Mouse (Mus musculus) midbrain, postnatal 0 days (tissue): ENCODE measurements around the gene Olfr798. TPM values are rescaled to one million over a fixed set of nuclear protein-coding genes. Genes with fewer than 3 reads are reported as not detected.
A peak's percentile ranks its signal among the peaks of the same experiment; 100 is the strongest.

ENCODE experiments used
- ATAC-seq: fragments of 200-750 bp; cut with Nextera tagmentation; 2 replicates; pipeline ENCODE4 v1.8.0; 2017; ENCODE audit warnings: moderate number of reproducible peaks, mild to moderate bottlenecking, moderate TSS enrichment, moderate library complexity; ENCODE audit not compliant: low FRiP score
- DNase-seq: peaks from one replicate; pipeline ENCODE4 v3.0.0-alpha.2; 2015; ENCODE audit warnings: low spot score
- H3K27ac ChIP-seq: fragments of 300-500 bp; sonication (generic); 2 replicates; pipeline ENCODE4 v1.5.1; 2014; ENCODE audit warnings: low read depth, mild to moderate bottlenecking, low read length, mixed read lengths
- H3K27me3 ChIP-seq: fragments of 300-500 bp; sonication (generic); 2 replicates; pipeline ENCODE4 v1.6.1; 2014; ENCODE audit warnings: low read length, control low read depth, mixed read lengths; ENCODE audit not compliant: insufficient read depth
- H3K36me3 ChIP-seq: fragments of 300-500 bp; sonication (generic); 2 replicates; pipeline ENCODE4 v1.6.1; 2014; ENCODE audit warnings: low read length, control low read depth, mixed read lengths; ENCODE audit not compliant: insufficient read depth
- H3K4me1 ChIP-seq: fragments of 300-500 bp; sonication (generic); 2 replicates; pipeline ENCODE4 v1.6.1; 2014; ENCODE audit warnings: mild to moderate bottlenecking, control low read depth, antibody characterized with exemption, low read length, mixed read lengths; ENCODE audit not compliant: insufficient read depth
- H3K4me2 ChIP-seq: fragments of 300-500 bp; sonication (generic); 2 replicates; pipeline ENCODE4 v1.6.1; 2014; ENCODE audit warnings: low read depth, mild to moderate bottlenecking, low read length, mixed read lengths; ENCODE audit not compliant: poor library complexity, severe bottlenecking
- H3K4me3 ChIP-seq: fragments of 300-500 bp; sonication (generic); 2 replicates; pipeline ENCODE4 v1.5.1; 2014; ENCODE audit warnings: low read depth, mild to moderate bottlenecking, low read length, moderate library complexity
- H3K9ac ChIP-seq: fragments of 300-500 bp; sonication (generic); replicated peaks from 2 replicates; pipeline ENCODE4 v1.6.1; 2014; ENCODE audit warnings: mild to moderate bottlenecking, low read length, moderate library complexity, mixed read lengths; ENCODE audit not compliant: poor library complexity, severe bottlenecking
- H3K9me3 ChIP-seq: fragments of 300-500 bp; sonication (generic); 2 replicates; pipeline ENCODE4 v1.6.1; 2016; ENCODE audit warnings: low read length, control low read depth
- CTCF ChIP-seq: IDR thresholded peaks from 2 replicates; pipeline ENCODE4 v1.5.1; 2016; ENCODE audit warnings: antibody characterized with exemption, mild to moderate bottlenecking
- WGBS: fragments of 180-500 bp; shearing (Covaris S2); extraction: QIAGEN DNeasy Blood & Tissue Kit; methylation state at CpG from one replicate; pipeline ENCODE4 v1.1.7; 2014; 5-methylcytosine and 5-hydroxymethylcytosine counted together
- microRNA-seq: library from miRNA; unstranded; fragments of <30 nt; microRNA quantifications from one replicate; pipeline ENCODE4, GENCODE M21; 2016; ENCODE audit warnings: borderline number of aligned reads
- polyA plus RNA-seq: library from polyadenylated mRNA; unstranded; fragments of >200 nt; fragmentation: Nextera tagmentation; extraction: Ambion mirVana; gene quantifications from 2 replicates; pipeline ENCODE4 v1.2.1, GENCODE M21; 2015
- total RNA-seq: library from RNA; depleted of rRNA; stranded (reverse); fragments of >200 nt; gene quantifications from 2 replicates; pipeline ENCODE4 v1.2.3, GENCODE M21; 2014; rRNA removed

Gene Olfr798
- total and polyA plus RNA-seq, 2 experiments from 2014 or later, result not detected

GRCm38 (mm10) chr10:129621724-129622123, 6.0 kb downstream of the Olfr798 start:
- Histone ChIP-seq H3K4me3 (no peak overlapping the region), H3K9me3 (no peaks in the 10 kb centered on the region), H3K27ac (no peak overlapping the region), H3K36me3 (no peaks in the 10 kb centered on the region), H3K4me2 (no peak overlapping the region), H3K4me1 (no peaks in the 10 kb centered on the region), H3K9ac (no peak overlapping the region), H3K27me3 (no peaks in the 10 kb centered on the region)
- TF ChIP-seq CTCF, result no peak
- ATAC-seq (no peak), DNase-seq (peak; percentile 19)
- WGBS, result 25% methylated on average over 1 of the region's 1 CpGs

- 95% methylated on average over 1 of the region's 1 CpGs for WGBS
- no peaks in the 10 kb centered on the region for H3K4me1 ChIP-seq
- H3K9me3 ChIP-seq, result no peaks in the 10 kb centered on the region
- H3K9ac ChIP-seq, result no peak within 1 kb of the TSS
- H3K27ac ChIP-seq, result no peak within 1 kb of the TSS
- no peaks in the 10 kb centered on the region for H3K27me3 ChIP-seq
- ATAC-seq (no peak), DNase-seq (no peak)
- H3K4me2 ChIP-seq, result no peak within 1 kb of the TSS
- no peak for TF ChIP-seq CTCF
- H3K36me3 ChIP-seq, result no peaks in the 10 kb centered on the region
- no peak within 1 kb of the TSS for H3K4me3 ChIP-seq
Measured at GRCm38 (mm10) chr10:129612470-129612869, 15.3 kb downstream of the Olfr798 start, which contains the start of gene Olfr796. Gene Olfr796, minus strand, starts transcription at chr10:129612570.

- DNase-seq, result peak; percentile 58
Measured at GRCm38 (mm10) chr10:129577066-129577465, 50.7 kb downstream of the Olfr798 start.

More at GRCm38 (mm10) chr10:129577066-129577465, 50.7 kb downstream of the Olfr798 start:
- Histone ChIP-seq H3K27ac (no peak overlapping the region), H3K27me3 (no peaks in the 10 kb centered on the region), H3K9ac (no peak overlapping the region), H3K9me3 (no peaks in the 10 kb centered on the region), H3K4me2 (no peak overlapping the region), H3K4me3 (no peak overlapping the region), H3K4me1 (no peaks in the 10 kb centered on the region), H3K36me3 (no peaks in the 10 kb centered on the region)
- ATAC-seq, result no peak
- 47% methylated on average over 1 of the region's 1 CpGs for WGBS
- TF ChIP-seq CTCF, result no peak

Small RNA genes lying within 50 kb of the gene (microRNA-seq; reads per million reads assigned to microRNA genes)
- gene Gm23252, result not detected

Other genes with a start within 250 kb of the Olfr798 start
- 0.66 and 0.82 TPM in 2 replicates for gene Olfr784, start 243.9 kb downstream of the Olfr798 start, total RNA-seq
- gene Olfr784, start 243.9 kb downstream of the Olfr798 start, polyA plus RNA-seq, result not detected in 2 replicates
- not detected in 2 replicates for gene Olfr785, start 222.5 kb downstream of the Olfr798 start, total RNA-seq
- gene Olfr785, start 222.5 kb downstream of the Olfr798 start, polyA plus RNA-seq, result not detected in 2 replicates
- not detected in 2 replicates for gene Olfr786, start 200.6 kb downstream of the Olfr798 start, total RNA-seq
- not detected in 2 replicates for gene Olfr786, start 200.6 kb downstream of the Olfr798 start, polyA plus RNA-seq
- gene Olfr787, start 166.1 kb downstream of the Olfr798 start, total RNA-seq, result not detected in 2 replicates
- not detected in 2 replicates for gene Olfr787, start 166.1 kb downstream of the Olfr798 start, polyA plus RNA-seq
- not detected in 2 replicates for gene Olfr788, start 156.9 kb downstream of the Olfr798 start, total RNA-seq
- gene Olfr788, start 156.9 kb downstream of the Olfr798 start, polyA plus RNA-seq, result not detected in 2 replicates
- not detected in 2 replicates for gene Olfr789, start 143.2 kb downstream of the Olfr798 start, total RNA-seq
- gene Olfr789, start 143.2 kb downstream of the Olfr798 start, polyA plus RNA-seq, result not detected in 2 replicates
- gene Olfr790, start 129.4 kb downstream of the Olfr798 start, total RNA-seq, result not detected in 2 replicates
- gene Olfr790, start 129.4 kb downstream of the Olfr798 start, polyA plus RNA-seq, result not detected in 2 replicates
- not detected in 2 replicates for gene Olfr791, start 106.1 kb downstream of the Olfr798 start, total RNA-seq
- not detected in 2 replicates for gene Olfr791, start 106.1 kb downstream of the Olfr798 start, polyA plus RNA-seq
- not detected in 2 replicates for gene Olfr792, start 88.8 kb downstream of the Olfr798 start, total RNA-seq
- not detected in 2 replicates for gene Olfr792, start 88.8 kb downstream of the Olfr798 start, polyA plus RNA-seq
- gene Olfr794, start 60.3 kb downstream of the Olfr798 start, total RNA-seq, result not detected in 2 replicates
- gene Olfr794, start 60.3 kb downstream of the Olfr798 start, polyA plus RNA-seq, result not detected in 2 replicates
- not detected in 2 replicates for gene Olfr796, start 15.4 kb downstream of the Olfr798 start, total RNA-seq
- gene Olfr796, start 15.4 kb downstream of the Olfr798 start, polyA plus RNA-seq, result not detected in 2 replicates
- not detected in 2 replicates for gene Olfr799, start 9.6 kb upstream of the Olfr798 start, total RNA-seq
- not detected in 2 replicates for gene Olfr799, start 9.6 kb upstream of the Olfr798 start, polyA plus RNA-seq
- gene Olfr800, start 29.8 kb upstream of the Olfr798 start, total RNA-seq, result not detected in 2 replicates
- gene Olfr800, start 29.8 kb upstream of the Olfr798 start, polyA plus RNA-seq, result not detected in 2 replicates
- not detected in 2 replicates for gene Olfr801, start 45.9 kb upstream of the Olfr798 start, total RNA-seq
- gene Olfr801, start 45.9 kb upstream of the Olfr798 start, polyA plus RNA-seq, result not detected in 2 replicates
- gene Olfr802, start 60.2 kb upstream of the Olfr798 start, total RNA-seq, result not detected in 2 replicates
- 0.04 and 0.11 TPM in 2 replicates for gene Olfr802, start 60.2 kb upstream of the Olfr798 start, polyA plus RNA-seq
- gene Olfr803, start 66.4 kb upstream of the Olfr798 start, total RNA-seq, result not detected in 2 replicates
- gene Olfr803, start 66.4 kb upstream of the Olfr798 start, polyA plus RNA-seq, result not detected in 2 replicates
- not detected in 2 replicates for gene Olfr804, start 75.3 kb upstream of the Olfr798 start, total RNA-seq
- not detected in 2 replicates for gene Olfr804, start 75.3 kb upstream of the Olfr798 start, polyA plus RNA-seq
- gene Olfr805, start 101.4 kb upstream of the Olfr798 start, total RNA-seq, result not detected in 2 replicates
- not detected in 2 replicates for gene Olfr805, start 101.4 kb upstream of the Olfr798 start, polyA plus RNA-seq
- gene Olfr806, start 114.0 kb upstream of the Olfr798 start, total RNA-seq, result not detected in 2 replicates
- gene Olfr806, start 114.0 kb upstream of the Olfr798 start, polyA plus RNA-seq, result not detected in 2 replicates
- not detected in 2 replicates for gene Olfr807, start 129.9 kb upstream of the Olfr798 start, total RNA-seq
- gene Olfr807, start 129.9 kb upstream of the Olfr798 start, polyA plus RNA-seq, result not detected in 2 replicates
- not detected in 2 replicates for gene Olfr808, start 137.5 kb upstream of the Olfr798 start, total RNA-seq
- not detected in 2 replicates for gene Olfr808, start 137.5 kb upstream of the Olfr798 start, polyA plus RNA-seq
- gene Olfr809, start 146.7 kb upstream of the Olfr798 start, total RNA-seq, result not detected in 2 replicates
- gene Olfr809, start 146.7 kb upstream of the Olfr798 start, polyA plus RNA-seq, result not detected in 2 replicates
- gene Olfr810, start 167.0 kb upstream of the Olfr798 start, total RNA-seq, result not detected in 2 replicates
- not detected in 2 replicates for gene Olfr810, start 167.0 kb upstream of the Olfr798 start, polyA plus RNA-seq
- gene Olfr811, start 176.5 kb upstream of the Olfr798 start, total RNA-seq, result not detected in 2 replicates
- gene Olfr811, start 176.5 kb upstream of the Olfr798 start, polyA plus RNA-seq, result not detected in 2 replicates
- not detected in 2 replicates for gene Olfr812, start 218.2 kb upstream of the Olfr798 start, total RNA-seq
- not detected in 2 replicates for gene Olfr812, start 218.2 kb upstream of the Olfr798 start, polyA plus RNA-seq
- not detected in 2 replicates for gene Olfr813, start 227.4 kb upstream of the Olfr798 start, total RNA-seq
- gene Olfr813, start 227.4 kb upstream of the Olfr798 start, polyA plus RNA-seq, result not detected in 2 replicates